In the genomic region with DNA sequence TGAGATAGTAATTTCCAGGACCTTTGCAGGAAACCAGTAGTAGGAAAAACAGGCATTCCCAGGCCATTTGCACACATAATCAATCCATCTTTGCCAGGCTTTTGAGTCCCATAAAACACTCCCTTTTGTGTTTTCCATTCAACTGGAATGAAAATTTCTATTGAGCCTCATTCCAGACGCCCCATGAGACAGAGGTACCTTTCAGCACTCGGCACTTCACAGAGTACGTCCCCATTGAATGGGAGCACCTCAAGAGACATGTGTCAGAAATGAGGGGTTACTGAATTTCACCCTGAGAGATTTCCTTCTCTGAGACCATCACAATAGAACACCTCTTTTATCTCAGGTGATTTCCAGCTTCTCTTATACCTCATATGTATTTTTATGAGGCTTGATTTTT, we compare ENCODE assay signal across 22 mouse cellular contexts.
A peak's percentile ranks its signal among the peaks of the same experiment; 100 is the strongest.
DNase-seq lines count a peak whose midpoint lies in the region; ATAC-seq lines count a peak whose summit lies in the region.
"Had no signal": no experiment of that assay in that cellular context is flagged by ENCODE, and none has a peak within 500 bp of the region (broad histone marks: within the 10 kb centered on the region; RNA-seq: fewer than 3 reads in every experiment).

No protein-coding gene starts in this region.

- no peak overlapping the region for H3K9ac ChIP-seq in forebrain, embryonic 14.5 days (ENCODE audit: low read length)
- H3K9ac ChIP-seq in forebrain, embryonic 16.5 days (replicated peaks; ENCODE audit: low read depth, low read length), result no peak overlapping the region
- no peak overlapping the region for H3K9ac ChIP-seq in neural tube, embryonic 12.5 days
- H3K9ac ChIP-seq: forebrain, embryonic 12.5 days; hindbrain, embryonic 13.5 days; liver, embryonic 14.5 days; midbrain, embryonic 15.5 days; stomach, embryonic 15.5 days had no signal

- H3K36me3 ChIP-seq in forebrain, embryonic 14.5 days (ENCODE audit: control insufficient read depth, insufficient read depth, low read length), result no peaks in the 10 kb centered on the region
- no peaks in the 10 kb centered on the region for H3K36me3 ChIP-seq in forebrain, embryonic 16.5 days (ENCODE audit: control insufficient read depth, insufficient read depth)
- H3K36me3 ChIP-seq in neural tube, embryonic 12.5 days, result no peaks in the 10 kb centered on the region
- H3K36me3 ChIP-seq: forebrain, embryonic 12.5 days; heart, embryonic 10.5 days; hindbrain, embryonic 13.5 days; midbrain, embryonic 10.5 days; midbrain, embryonic 15.5 days; stomach, embryonic 15.5 days had no signal

- H3K4me2 ChIP-seq in forebrain, embryonic 14.5 days (ENCODE audit: low read length), result no peak overlapping the region
- H3K4me2 ChIP-seq in forebrain, embryonic 16.5 days (ENCODE audit: low read length), result no peak overlapping the region
- H3K4me2 ChIP-seq in neural tube, embryonic 12.5 days (replicated peaks), result no peak overlapping the region
- H3K4me2 ChIP-seq: forebrain, embryonic 12.5 days; hindbrain, embryonic 13.5 days; midbrain, embryonic 15.5 days; stomach, embryonic 15.5 days had no signal

- no peaks in the 10 kb centered on the region for H3K27me3 ChIP-seq in forebrain, embryonic 14.5 days (replicated peaks; ENCODE audit: control insufficient read depth, insufficient read depth, low read length)
- no peaks in the 10 kb centered on the region for H3K27me3 ChIP-seq in forebrain, embryonic 16.5 days (replicated peaks; ENCODE audit: control insufficient read depth, insufficient read depth, low read length)
- H3K27me3 ChIP-seq in neural tube, embryonic 12.5 days (replicated peaks), result no peaks in the 10 kb centered on the region
- H3K27me3 ChIP-seq: forebrain, embryonic 12.5 days; hindbrain, embryonic 13.5 days; midbrain, embryonic 15.5 days; stomach, embryonic 15.5 days had no signal

- DNase-seq in forebrain, embryonic 14.5 days (ENCODE audit: low spot score), result peak; percentile 6
- no peak for DNase-seq in neural tube, embryonic 10.5 days (ENCODE audit: extremely low spot score, low spot score)
- peak; percentile 11 for DNase-seq in embryo, embryonic 9.5 days (ENCODE audit: extremely low spot score)
- no peak for DNase-seq in B cell, adult 2 months
- DNase-seq in lung, postnatal 36 days, result no peak
- DNase-seq: cerebellum, adult 8-10 months; cerebellum, postnatal 25 days; heart, postnatal 36 days; kidney, postnatal 25 days; liver; lung, adult 2 months; right cerebral cortex, postnatal 25 days had no signal

- WGBS in forebrain, embryonic 14.5 days, result 10% methylated on average over 3 of the region's 3 CpGs
- WGBS in forebrain, embryonic 16.5 days, result 17% methylated on average over 3 of the region's 3 CpGs
- WGBS in neural tube, embryonic 12.5 days, result 11% methylated on average over 3 of the region's 3 CpGs

- no peak for ATAC-seq in forebrain, embryonic 14.5 days
- ATAC-seq in forebrain, embryonic 16.5 days, result no peak
- ATAC-seq in neural tube, embryonic 12.5 days (ENCODE audit: low FRiP score, low read depth), result 0 out of 2 replicates have a peak, but pooled peaks have one; percentile 17
- ATAC-seq: intestine, postnatal 0 days; midbrain, embryonic 15.5 days had no signal

- no peaks in the 10 kb centered on the region; the same call in 1 of the 2 replicates for H3K4me1 ChIP-seq in forebrain, embryonic 14.5 days (ENCODE audit: control insufficient read depth, insufficient read depth, low read length)
- peaks cover 6% of the 10 kb centered on the region for H3K4me1 ChIP-seq in forebrain, embryonic 16.5 days (replicated peaks; ENCODE audit: control insufficient read depth, insufficient read depth, low read length)
- peaks cover 12% of the 10 kb centered on the region for H3K4me1 ChIP-seq in neural tube, embryonic 12.5 days
- H3K4me1 ChIP-seq: stomach, embryonic 15.5 days had no signal

- no peak overlapping the region for H3K4me3 ChIP-seq in forebrain, embryonic 14.5 days (ENCODE audit: low read depth, low read length)
- no peak overlapping the region for H3K4me3 ChIP-seq in forebrain, embryonic 16.5 days (replicated peaks; ENCODE audit: low read length)
- no peak overlapping the region for H3K4me3 ChIP-seq in neural tube, embryonic 12.5 days
- H3K4me3 ChIP-seq: forebrain, embryonic 12.5 days; heart, embryonic 10.5 days; hindbrain, embryonic 13.5 days; midbrain, embryonic 10.5 days; midbrain, embryonic 15.5 days; stomach, embryonic 15.5 days had no signal

- no peaks in the 10 kb centered on the region for H3K9me3 ChIP-seq in forebrain, embryonic 14.5 days (replicated peaks; ENCODE audit: control insufficient read depth, low read length)
- H3K9me3 ChIP-seq in forebrain, embryonic 16.5 days (ENCODE audit: control insufficient read depth, low read length), result no peaks in the 10 kb centered on the region
- no peaks in the 10 kb centered on the region for H3K9me3 ChIP-seq in neural tube, embryonic 12.5 days
- H3K9me3 ChIP-seq: forebrain, embryonic 12.5 days; heart, embryonic 10.5 days; hindbrain, embryonic 13.5 days; midbrain, embryonic 10.5 days; midbrain, embryonic 15.5 days; stomach, embryonic 15.5 days had no signal

- H3K27ac ChIP-seq in forebrain, embryonic 14.5 days (ENCODE audit: low read depth, low read length), result no peak overlapping the region
- H3K27ac ChIP-seq in forebrain, embryonic 16.5 days (ENCODE audit: low read length), result no peak overlapping the region
- no peak overlapping the region for H3K27ac ChIP-seq in neural tube, embryonic 12.5 days
- H3K27ac ChIP-seq: forebrain, embryonic 12.5 days; heart, embryonic 10.5 days; hindbrain, embryonic 13.5 days; liver, embryonic 14.5 days; midbrain, embryonic 10.5 days; midbrain, embryonic 15.5 days; stomach, embryonic 15.5 days had no signal

Comparison
In these comparisons a context has a peak if more than half of its experiments do, and no peak if none do; other contexts are left out.
1. DNase-seq: peak in forebrain, embryonic 14.5 days (single experiment) and embryo, embryonic 9.5 days (single experiment); none in neural tube, embryonic 10.5 days (single experiment), B cell, adult 2 months (0 of 2) and lung, postnatal 36 days (single experiment).